Mouse (Mus musculus) right cerebral cortex, adult 2 months (tissue): Measurements from ENCODE around the gene Tecr.
"Not testable (repeated sequence)": the region's sequence is repeated elsewhere in the genome, so short reads cannot be mapped to it uniquely, and the experiment has no call there.

Experiments
- DNase-seq, 2 experiments: peaks; one replicate each; pipeline ENCODE4 v3.0.0; 2021 to 2022; ENCODE audit warnings: low spot score in 2 of 2

Tecr gene

DNA sequence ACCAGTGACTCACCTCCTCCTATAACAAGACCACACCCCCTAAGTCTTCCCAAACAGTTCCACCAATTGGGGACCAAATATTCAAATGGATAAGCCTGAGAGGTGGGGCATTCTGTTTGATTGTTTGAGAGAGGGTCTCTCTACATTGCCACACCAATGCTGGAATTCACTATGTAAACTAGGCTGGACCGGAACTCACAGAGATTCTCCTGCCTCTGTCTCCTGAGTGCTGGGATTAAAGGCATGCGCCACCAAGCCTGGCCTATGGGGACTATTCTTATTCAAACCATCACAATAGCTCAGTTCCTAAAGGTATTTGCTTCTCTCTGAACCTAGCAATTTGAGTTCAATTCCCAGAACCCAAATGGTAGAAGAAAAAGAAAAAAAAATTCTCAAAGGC is 10.8 kb upstream of the Tecr start:
- DNase-seq = no peak

- peak; percentile 31 to 53 for DNase-seq
Measured at GRCm38 (mm10) chr8:83617111-83617510, 9.3 kb upstream of the Tecr start.

GRCm38 (mm10) chr8:83616625-83617024 is 8.9 kb upstream of the Tecr start:
- no peak for DNase-seq

DNA sequence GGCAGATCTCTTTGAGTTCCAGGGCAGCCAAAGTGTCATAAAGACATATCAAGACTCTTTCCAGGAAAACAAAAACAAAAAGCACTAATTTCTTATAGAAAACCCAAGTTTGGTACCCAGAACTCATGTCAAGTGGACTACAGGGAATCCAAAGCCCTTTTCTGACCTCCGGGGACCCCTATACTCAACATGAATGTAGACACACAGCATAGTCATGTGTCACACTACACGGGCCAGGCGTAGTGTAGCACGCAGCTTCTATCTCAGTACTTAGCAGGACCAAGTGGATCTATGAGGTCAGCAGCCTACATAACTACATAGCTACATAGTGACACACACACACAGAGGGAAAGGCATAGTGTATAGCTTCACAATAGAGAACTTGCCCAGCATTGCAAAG is 5.9 kb upstream of the Tecr start:
- DNase-seq = no peak

DNA sequence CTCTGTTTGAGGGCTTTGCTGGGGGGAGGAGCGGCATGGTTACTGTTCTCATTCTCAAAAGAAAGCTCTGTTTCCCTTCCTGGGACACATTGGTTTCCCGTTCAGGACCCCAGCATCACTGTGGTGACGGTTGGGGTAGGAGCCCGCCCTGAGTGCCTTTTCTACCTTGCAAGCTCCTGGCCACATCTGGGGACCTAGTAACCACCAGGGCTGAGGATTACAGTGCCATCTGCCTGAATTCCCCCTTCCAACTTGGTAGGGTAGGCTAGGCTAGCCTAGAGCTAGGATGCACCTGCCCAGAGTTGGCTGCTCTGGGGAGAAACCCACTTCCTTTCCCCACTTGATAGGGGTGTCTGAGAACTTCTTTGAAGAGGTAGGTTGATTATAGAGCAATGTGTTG is 4.2 kb upstream of the Tecr start:
- DNase-seq = no peak

DNA sequence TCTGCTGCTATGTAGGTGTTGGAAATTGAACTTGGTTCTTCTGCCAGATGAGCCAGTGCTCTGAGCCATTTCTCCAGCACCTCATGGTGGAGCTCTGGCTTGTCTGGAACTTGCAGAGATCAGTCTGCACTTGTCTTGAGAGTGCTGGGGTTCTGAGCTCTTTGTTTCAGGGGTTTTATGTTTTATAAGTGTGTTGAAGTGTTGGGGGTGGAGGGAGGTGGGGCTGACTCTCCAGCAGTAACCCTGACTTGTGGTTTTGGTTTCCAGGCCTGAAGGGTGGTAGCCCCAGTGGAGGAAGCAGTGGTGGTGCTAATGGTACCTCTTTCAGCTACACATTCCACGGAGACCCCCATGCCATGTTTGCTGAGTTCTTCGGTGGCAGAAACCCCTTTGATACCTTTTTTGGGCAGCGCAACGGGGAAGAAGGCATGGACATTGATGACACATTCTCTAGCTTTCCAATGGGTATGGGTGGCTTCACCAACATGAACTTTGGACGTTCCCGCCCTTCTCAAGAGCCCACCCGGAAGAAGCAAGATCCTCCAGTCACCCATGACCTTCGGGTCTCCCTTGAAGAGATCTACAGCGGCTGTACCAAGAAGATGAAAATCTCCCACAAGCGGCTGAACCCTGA is 1.9 kb upstream of the Tecr start:
- DNase-seq = peak in 1 of 2 experiments; percentile 7

GRCm38 (mm10) chr8:83609086-83609485 is 1.3 kb upstream of the Tecr start:
- no peak for DNase-seq

GRCm38 (mm10) chr8:83608398-83608829 is 643 bp upstream of the Tecr start:
- DNase-seq = peak; percentile 75 to 82

DNA sequence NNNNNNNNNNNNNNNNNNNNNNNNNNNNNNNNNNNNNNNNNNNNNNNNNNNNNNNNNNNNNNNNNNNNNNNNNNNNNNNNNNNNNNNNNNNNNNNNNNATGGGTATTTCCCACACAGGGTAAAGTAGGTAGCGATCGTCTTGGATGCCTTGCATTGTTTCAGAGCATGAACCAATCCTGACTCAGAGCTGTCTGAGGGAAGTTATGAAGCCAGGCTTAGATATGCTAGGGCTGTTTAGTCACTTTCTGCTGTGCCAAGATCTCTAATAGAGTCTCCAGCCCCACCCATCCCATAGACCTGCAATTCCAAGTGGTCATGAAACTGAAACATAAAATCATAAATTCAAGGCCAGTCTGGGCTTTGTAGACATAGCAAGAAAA is 5.1 kb downstream of the Tecr start:
- no peak for DNase-seq

DNA sequence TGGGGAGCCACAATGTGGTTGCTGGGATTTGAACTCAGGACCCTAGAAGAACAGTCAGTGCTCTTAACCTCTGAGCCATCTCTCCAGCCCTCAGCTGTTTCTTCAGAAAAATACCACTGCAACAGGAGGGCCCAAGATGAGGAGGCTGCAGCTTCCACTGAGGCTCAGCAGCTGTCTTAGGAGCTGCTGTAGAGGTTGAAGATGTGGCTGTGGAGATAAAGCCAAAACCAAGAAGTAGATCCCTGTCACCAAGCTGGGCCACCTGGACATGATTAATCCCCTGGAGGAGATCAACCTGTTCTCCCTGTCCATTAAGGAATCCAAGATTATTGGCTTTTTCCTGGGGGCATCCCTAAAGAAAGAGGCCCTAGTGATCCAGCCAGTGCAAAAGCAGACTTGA is 8.0 kb downstream of the Tecr start:
- no peak for DNase-seq

GRCm38 (mm10) chr8:83598146-83598545 is 9.6 kb downstream of the Tecr start:
- no peak for DNase-seq

- DNase-seq = no peak
Measured at GRCm38 (mm10) chr8:83596369-83596768, 11.4 kb downstream of the Tecr start.

GRCm38 (mm10) chr8:83595050-83595345 is 12.8 kb downstream of the Tecr start:
- DNase-seq = not testable (repeated sequence)

- DNase-seq = peak; percentile 97
Measured at GRCm38 (mm10) chr8:83594167-83595049, 13.4 kb downstream of the Tecr start.

GRCm38 (mm10) chr8:83593325-83594166 is 14.2 kb downstream of the Tecr start:
- no peak for DNase-seq

GRCm38 (mm10) chr8:83592682-83593081 is 15.1 kb downstream of the Tecr start:
- DNase-seq = no peak

GRCm38 (mm10) chr8:83590488-83591023 is 17.2 kb downstream of the Tecr start:
- no peak for DNase-seq

DNA sequence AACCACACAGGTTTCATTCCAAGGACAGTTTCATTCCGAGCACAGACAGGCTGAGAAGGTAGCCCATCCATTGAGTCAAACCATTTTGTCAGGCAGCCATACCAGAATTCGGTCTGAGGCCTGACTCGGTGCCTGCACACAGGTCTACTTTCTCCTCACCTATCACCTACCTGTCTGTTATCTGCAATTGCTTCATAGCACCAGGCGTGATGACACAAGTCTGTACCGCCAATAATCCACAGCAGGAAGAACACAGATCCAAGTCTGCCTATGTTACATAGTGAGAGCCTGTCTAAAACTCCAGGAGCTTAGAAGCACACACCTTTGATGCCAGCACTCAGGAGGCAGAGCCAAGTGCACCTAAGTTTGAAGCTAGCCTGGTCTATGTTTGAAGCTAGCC is 18.9 kb downstream of the Tecr start:
- no peak for DNase-seq

DNA sequence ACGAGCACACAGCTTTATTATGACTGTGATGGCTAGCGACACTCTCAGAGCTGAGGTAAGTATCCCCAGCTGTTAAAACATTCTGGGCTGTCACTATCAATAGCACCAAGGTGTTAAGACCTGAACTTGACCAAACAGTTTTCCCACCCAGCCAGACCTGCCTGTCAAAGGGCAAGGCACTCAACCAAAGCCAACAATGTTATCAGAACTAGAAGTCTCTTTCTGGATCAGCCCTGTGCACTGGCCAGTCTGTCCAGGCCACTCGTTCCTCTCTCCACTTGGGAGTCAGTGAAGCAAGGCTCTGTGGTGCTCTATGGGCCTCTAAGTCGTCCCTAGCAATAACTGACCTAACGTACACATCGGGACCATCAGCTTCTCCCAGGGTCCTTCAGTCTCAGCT is 20.1 kb downstream of the Tecr start:
- no peak for DNase-seq

- no peak for DNase-seq
Measured at GRCm38 (mm10) chr8:83585333-83585732, 22.4 kb downstream of the Tecr start.

- no peak for DNase-seq
Measured at GRCm38 (mm10) chr8:83584771-83585170, 23.0 kb downstream of the Tecr start.

DNA sequence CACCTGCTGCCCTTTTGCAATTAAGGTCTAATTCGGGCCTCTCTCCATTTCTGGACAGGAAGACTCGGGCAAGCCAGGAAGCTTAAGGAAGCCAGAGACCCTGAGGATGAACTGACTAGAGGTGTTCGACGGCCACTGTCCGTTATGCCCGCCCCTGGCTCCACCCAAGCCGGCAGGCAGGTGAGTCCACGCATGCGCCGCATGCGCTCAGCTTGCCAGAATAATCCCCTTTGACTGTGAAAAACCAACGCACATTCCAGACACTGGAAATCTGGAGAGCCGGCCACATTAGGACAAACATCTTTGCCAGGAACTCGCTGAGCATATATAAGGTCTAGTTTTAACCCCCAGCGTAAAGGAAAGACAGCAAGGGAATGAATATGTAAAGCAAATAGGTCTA is 24.5 kb downstream of the Tecr start:
- no peak for DNase-seq
